Mouse (Mus musculus) lung, postnatal 0 days (tissue): Measurements from ENCODE around the gene Hoxa4.

ENCODE experiments used
- CTCF ChIP-seq: IDR thresholded peaks from 2 replicates; pipeline ENCODE4 v1.5.1; 2016; ENCODE audit warnings: antibody characterized with exemption, mild to moderate bottlenecking
- EP300 ChIP-seq: IDR thresholded peaks from 2 replicates; pipeline ENCODE4 v1.6.1; 2016; ENCODE audit warnings: antibody characterized with exemption, mild to moderate bottlenecking, control low read depth

DNA sequence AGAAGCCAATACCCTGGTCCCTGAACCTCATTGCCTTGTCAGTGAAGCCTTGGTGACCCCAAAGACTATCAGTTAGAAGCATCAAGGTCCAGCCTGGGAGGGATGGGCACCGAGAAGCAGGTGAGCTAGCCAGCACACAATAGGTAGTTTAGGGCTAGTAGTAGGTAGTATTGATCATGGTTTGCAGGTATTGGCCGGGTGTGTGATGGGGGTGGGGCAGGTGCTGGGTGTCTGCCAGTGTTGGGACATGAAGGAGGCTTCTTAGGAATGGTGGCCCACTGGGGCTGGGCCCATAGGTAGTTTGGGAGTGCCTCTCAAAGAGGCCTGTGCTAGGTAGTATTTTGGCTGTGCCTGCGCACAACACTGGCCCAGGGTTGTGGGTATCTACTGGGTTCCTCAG, 23.5 kb upstream of the Hoxa4 start:
- no peak for TF ChIP-seq CTCF
- TF ChIP-seq EP300, result no peak
